Mouse (Mus musculus) liver, postnatal 0 days (tissue): ENCODE data around the gene Vmn2r28. TPM values are rescaled to one million over a fixed set of nuclear protein-coding genes. Genes with fewer than 3 reads are reported as not detected.
"Not testable (repeated sequence)": the region's sequence is repeated elsewhere in the genome, so short reads cannot be mapped to it uniquely, and the experiment has no call there.

Source experiments
- ATAC-seq: fragments of 200-750 bp; cut with Nextera tagmentation; 2 replicates; pipeline ENCODE4 v1.8.0; 2017; ENCODE audit warnings: mild to moderate bottlenecking, moderate library complexity
- DNase-seq: peaks from one replicate; pipeline ENCODE4 v3.0.0-alpha.2; 2016
- H3K27ac ChIP-seq: fragments of 300-500 bp; sonication (generic); 2 replicates; pipeline ENCODE4 v1.5.1; 2014; ENCODE audit warnings: antibody characterized with exemption, moderate library complexity, mild to moderate bottlenecking, low read depth
- H3K27me3 ChIP-seq: fragments of 300-500 bp; sonication (generic); 2 replicates; pipeline ENCODE4 v1.6.1; 2014; ENCODE audit warnings: low read length, control low read depth, mixed read lengths; ENCODE audit not compliant: insufficient read depth
- H3K36me3 ChIP-seq: fragments of 300-500 bp; sonication (generic); replicated peaks from 2 replicates; pipeline ENCODE4 v1.6.1; 2014; ENCODE audit warnings: mild to moderate bottlenecking, control low read depth, low read length, moderate library complexity, mixed read lengths; ENCODE audit not compliant: insufficient read depth
- H3K4me1 ChIP-seq: fragments of 300-500 bp; sonication (generic); 2 replicates; pipeline ENCODE4 v1.6.1; 2014; ENCODE audit warnings: antibody characterized with exemption, mild to moderate bottlenecking, control low read depth; ENCODE audit not compliant: insufficient read depth
- H3K4me2 ChIP-seq: fragments of 300-500 bp; sonication (generic); 2 replicates; pipeline ENCODE4 v1.6.1; 2014; ENCODE audit warnings: low read depth, mild to moderate bottlenecking, low read length, moderate library complexity, mixed read lengths
- H3K4me3 ChIP-seq: fragments of 300-500 bp; sonication (generic); 2 replicates; pipeline ENCODE4 v1.5.1; 2014; ENCODE audit warnings: low read depth, low read length
- H3K9ac ChIP-seq: fragments of 300-500 bp; sonication (generic); replicated peaks from 2 replicates; pipeline ENCODE4 v1.6.1; 2014; ENCODE audit warnings: mild to moderate bottlenecking, moderate library complexity
- H3K9me3 ChIP-seq: fragments of 300-500 bp; sonication (generic); 2 replicates; pipeline ENCODE4 v1.6.1; 2016; ENCODE audit warnings: mild to moderate bottlenecking, control low read depth, low read length, mixed read lengths
- CTCF ChIP-seq: sonication (generic); IDR thresholded peaks from 2 replicates; pipeline ENCODE4 v1.5.1; 2016; ENCODE audit warnings: antibody characterized with exemption, low read depth
- EP300 ChIP-seq: IDR thresholded peaks from 2 replicates; pipeline ENCODE4 v1.6.1; 2016; ENCODE audit warnings: antibody characterized with exemption, low read depth, mild to moderate bottlenecking
- WGBS: fragments of 180-500 bp; shearing (Covaris S2); extraction: QIAGEN DNeasy Blood & Tissue Kit; methylation state at CpG from one replicate; pipeline ENCODE4 v1.1.7; 2014; ENCODE audit not compliant: insufficient replicate concordance; 5-methylcytosine and 5-hydroxymethylcytosine counted together
- polyA plus RNA-seq: library from polyadenylated mRNA; unstranded; fragments of >200 nt; fragmentation: Nextera tagmentation; extraction: Ambion mirVana; gene quantifications from 2 replicates; pipeline ENCODE4 v1.2.1, GENCODE M21; 2015

Gene Vmn2r28
- polyA plus RNA-seq = not detected in 2 replicates

DNA sequence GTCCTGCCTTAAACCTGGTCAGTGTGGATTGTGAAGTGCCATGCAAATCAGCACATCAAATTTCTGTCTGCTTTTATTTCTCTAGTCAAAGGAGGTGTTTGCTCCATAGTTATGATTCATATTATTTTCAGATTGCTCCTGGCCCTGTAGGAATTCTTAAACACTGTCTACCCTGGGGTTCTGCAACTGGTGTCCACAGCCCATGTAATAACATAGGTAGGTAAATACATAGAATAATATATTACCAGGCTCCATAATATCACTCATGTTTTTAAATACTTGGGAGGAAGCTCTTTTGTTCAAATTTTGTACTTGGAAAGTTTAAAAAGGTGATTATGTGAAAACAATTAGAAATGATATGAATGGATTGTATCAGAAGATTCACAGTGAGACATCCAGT lies at the start of gene Vmn2r28:
TSS of gene Vmn2r28 (minus strand) at position 101 of the 400 bp plus-strand sequence.
- H3K9me3 ChIP-seq, H3K4me3 ChIP-seq, H3K4me2 ChIP-seq, H3K36me3 ChIP-seq, H3K27me3 ChIP-seq, H3K4me1 ChIP-seq, H3K27ac ChIP-seq, H3K9ac ChIP-seq, ATAC-seq, DNase-seq: not testable (repeated sequence)

- H3K27ac ChIP-seq, DNase-seq, H3K9ac ChIP-seq, H3K4me3 ChIP-seq, H3K9me3 ChIP-seq, H3K27me3 ChIP-seq, H3K4me2 ChIP-seq, H3K4me1 ChIP-seq, ATAC-seq, H3K36me3 ChIP-seq: not testable (repeated sequence)
- WGBS = 44% methylated on average over 3 of the region's 3 CpGs
These were observed 47.1 kb upstream of the Vmn2r28 start for GRCm38 (mm10) chr7:5540770-5541436.

DNA sequence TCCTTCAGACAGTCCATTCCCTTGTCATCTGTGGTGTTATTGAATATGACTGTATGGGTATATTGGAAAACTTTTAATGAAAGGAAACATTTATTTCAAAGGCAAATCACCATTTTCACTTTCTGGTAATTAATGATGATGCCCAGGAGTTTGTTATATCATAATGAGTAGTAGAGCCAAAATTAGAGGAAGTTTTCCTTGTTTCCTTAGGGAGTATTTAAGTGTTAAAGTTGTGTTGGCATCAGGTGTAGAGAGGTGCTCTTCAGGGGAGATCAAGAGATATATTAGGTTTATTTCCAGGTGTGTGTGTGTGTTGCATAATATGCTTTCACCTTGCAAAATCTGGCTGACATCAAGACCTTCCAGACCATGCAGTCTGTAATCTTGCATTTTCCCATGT lies 37.1 kb downstream of the Vmn2r28 start, which contains the start of gene Vmn1r59:
TSS of gene Vmn1r59 (minus strand) at position 101 of the 400 bp plus-strand sequence.
- Histone ChIP-seq H3K9me3 (no peaks in the 10 kb centered on the region; the same call in 1 of the 2 replicates), H3K4me2 (no peak within 1 kb of the TSS), H3K36me3 (no peaks in the 10 kb centered on the region), H3K9ac (no peak within 1 kb of the TSS), H3K27ac (no peak within 1 kb of the TSS), H3K4me1 (no peaks in the 10 kb centered on the region), H3K4me3 (no peak within 1 kb of the TSS), H3K27me3 (no peaks in the 10 kb centered on the region)
- DNase-seq (no peak), ATAC-seq (no peak)
- TF ChIP-seq EP300 (no peak), CTCF (no peak)

- WGBS = 58% methylated on average over 3 of the region's 3 CpGs
- H3K4me2 ChIP-seq = not testable (repeated sequence)
These were observed 39.7 kb downstream of the Vmn2r28 start for GRCm38 (mm10) chr7:5454011-5454410.

DNA sequence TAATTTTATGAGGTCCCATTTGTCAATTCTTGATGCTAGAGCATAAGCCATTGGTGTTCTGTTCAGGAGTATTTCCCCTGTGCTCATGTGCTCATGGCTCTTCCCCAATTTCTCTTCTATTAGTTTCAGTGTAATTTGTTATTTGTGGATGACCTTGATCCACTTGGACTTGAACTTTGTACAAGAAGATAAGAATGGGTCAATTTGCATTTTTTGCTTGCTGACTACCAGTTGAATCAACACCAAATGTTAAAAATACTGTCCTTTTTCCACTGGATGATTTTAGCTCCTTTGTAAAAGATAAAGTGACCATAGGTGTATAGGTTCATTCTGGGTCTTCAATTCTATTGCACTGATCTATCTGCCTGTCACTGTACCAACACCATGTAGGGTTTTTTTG lies 45.1 kb downstream of the Vmn2r28 start:
- H3K27ac ChIP-seq = no peak overlapping the region
- no peak overlapping the region for H3K4me3 ChIP-seq
- ATAC-seq (no peak), DNase-seq (no peak)
- H3K4me1 ChIP-seq = no peaks in the 10 kb centered on the region
- TF ChIP-seq CTCF = no peak
- no peak for TF ChIP-seq EP300
- H3K9ac ChIP-seq = no peak overlapping the region
- H3K4me2 ChIP-seq = no peak overlapping the region
- no peaks in the 10 kb centered on the region for H3K9me3 ChIP-seq
- no peaks in the 10 kb centered on the region for H3K27me3 ChIP-seq
- no peaks in the 10 kb centered on the region for H3K36me3 ChIP-seq

More at GRCm38 (mm10) chr7:5454011-5454410, 39.7 kb downstream of the Vmn2r28 start:
- H3K4me1 ChIP-seq, H3K36me3 ChIP-seq, H3K27me3 ChIP-seq, H3K4me3 ChIP-seq, H3K9me3 ChIP-seq, H3K9ac ChIP-seq, DNase-seq, H3K27ac ChIP-seq, ATAC-seq: not testable (repeated sequence)

Other genes starting within 250 kb of the Vmn2r28 start
- not detected in 2 replicates for gene Gm5065, start 143.4 kb downstream of the Vmn2r28 start, polyA plus RNA-seq
- gene Nlrp2, start 142.9 kb downstream of the Vmn2r28 start, polyA plus RNA-seq = not detected in 2 replicates
- not detected in 2 replicates for gene Vmn1r58, start 80.6 kb downstream of the Vmn2r28 start, polyA plus RNA-seq
- not detected in 2 replicates for gene Vmn1r59, start 37.2 kb downstream of the Vmn2r28 start, polyA plus RNA-seq
- gene Vmn1r60, start 53.4 kb upstream of the Vmn2r28 start, polyA plus RNA-seq = not detected in 2 replicates
- not detected in 2 replicates for gene Vmn1r61, start 119.3 kb upstream of the Vmn2r28 start, polyA plus RNA-seq
- not detected in 2 replicates for gene Vmn1r62, start 179.7 kb upstream of the Vmn2r28 start, polyA plus RNA-seq